Mouse (Mus musculus): Measurements from ENCODE around the gene B3galnt2. TPM values are rescaled to one million over a fixed set of nuclear protein-coding genes. Genes with fewer than 3 reads are reported as not detected.

Gene B3galnt2
- total and polyA plus RNA-seq, 2 experiments from 2014 or later = 8.6 to 31.1 TPM

DNA sequence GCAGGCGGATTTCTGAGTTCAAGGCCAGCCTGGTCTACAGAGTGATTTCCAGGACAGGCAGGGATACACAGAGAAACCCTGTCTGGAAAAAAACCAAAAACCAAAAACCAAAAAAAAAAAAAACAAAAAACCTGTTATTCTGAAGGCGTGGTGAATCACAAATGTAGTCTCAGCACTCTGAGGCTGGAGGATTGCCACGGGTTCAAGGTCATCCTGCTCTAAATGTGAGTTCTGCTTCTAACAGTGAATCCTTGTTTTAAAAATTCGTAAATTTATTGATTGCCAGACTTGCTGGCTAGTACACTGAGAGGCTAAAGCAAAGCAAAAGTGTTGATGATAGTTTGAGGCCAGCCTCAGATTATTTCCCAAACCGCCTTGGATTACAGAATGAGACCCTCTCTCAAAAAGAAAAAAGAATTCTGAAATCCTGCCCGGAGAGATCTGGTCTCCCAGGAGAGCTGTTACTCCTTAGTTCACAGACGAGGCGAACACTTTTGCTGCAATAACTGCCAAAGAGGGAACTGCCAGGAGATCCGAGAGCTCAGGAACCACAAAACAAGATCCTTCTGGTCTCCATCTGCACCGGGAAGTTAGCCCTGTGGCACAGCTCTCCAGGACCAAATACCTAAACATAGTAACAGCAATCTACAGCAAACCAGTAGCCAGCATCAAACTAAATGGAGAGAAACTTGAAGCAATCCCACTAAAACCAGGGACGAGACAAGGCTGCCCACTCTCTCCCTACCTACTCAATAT, 81.8 kb downstream of the B3galnt2 start:
- no peak overlapping the region for H3K4me2 ChIP-seq (ENCODE audit: low read depth, low read length)
- no peak overlapping the region for H3K9ac ChIP-seq (replicated peaks; ENCODE audit: low read depth, low read length)
- H3K27me3 ChIP-seq (ENCODE audit: control insufficient read depth, insufficient read depth, low read length) = no peaks in the 10 kb centered on the region
- H3K4me3 ChIP-seq (ENCODE audit: low read depth, low read length) = no peak overlapping the region
- WGBS = 86% methylated on average over 11 of the region's 11 CpGs
- peaks cover 18% of the 10 kb centered on the region for H3K4me1 ChIP-seq (ENCODE audit: control insufficient read depth, insufficient read depth)
- H3K27ac ChIP-seq (ENCODE audit: low read depth) = no peak overlapping the region
- TF ChIP-seq EP300 (IDR thresholded peaks at IDR 0.05; ENCODE audit: low read depth) (no peak), CTCF (IDR thresholded peaks at IDR 0.05; ENCODE audit: low read depth) (no peak)
- no peaks in the 10 kb centered on the region for H3K36me3 ChIP-seq (replicated peaks; ENCODE audit: control insufficient read depth, insufficient read depth, low read length)
- ATAC-seq (ENCODE audit: insufficient read depth, low read depth) = no peak
- H3K9me3 ChIP-seq (replicated peaks; ENCODE audit: control insufficient read depth, low read length) = no peaks in the 10 kb centered on the region
- DNase-seq (ENCODE audit: low spot score) = no peak

DNA sequence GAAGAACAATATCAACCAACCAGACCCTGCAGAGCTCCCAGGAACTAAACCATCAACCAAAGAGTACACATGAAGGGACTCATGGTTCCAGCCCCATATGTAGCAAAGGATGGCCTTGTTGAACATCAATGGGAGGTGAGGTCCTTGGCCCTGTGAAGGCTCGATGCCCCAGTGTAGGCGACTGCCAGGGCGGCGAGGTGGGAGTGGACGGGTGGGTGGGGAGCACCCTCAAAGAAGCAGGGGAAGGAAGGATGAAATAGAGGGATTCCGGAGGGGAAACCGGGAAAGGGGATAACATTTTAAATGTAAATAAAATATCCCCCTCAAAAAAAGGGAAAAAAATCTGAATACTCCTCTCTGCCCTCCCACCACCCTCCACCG, 84.6 kb downstream of the B3galnt2 start:
- peak overlapping the region; percentile 99 for H3K27ac ChIP-seq (ENCODE audit: low read depth)
- peak overlapping the region; percentile 75 for H3K4me2 ChIP-seq (ENCODE audit: low read depth, low read length)
- no peaks in the 10 kb centered on the region for H3K9me3 ChIP-seq (replicated peaks; ENCODE audit: control insufficient read depth, low read length)
- no peaks in the 10 kb centered on the region for H3K36me3 ChIP-seq (replicated peaks; ENCODE audit: control insufficient read depth, insufficient read depth, low read length)
- 1% methylated on average over 8 of the region's 8 CpGs for WGBS
- DNase-seq (ENCODE audit: low spot score) (no peak), ATAC-seq (ENCODE audit: insufficient read depth, low read depth) (no peak)
- peak overlapping the region; percentile 90 for H3K4me3 ChIP-seq (ENCODE audit: low read depth, low read length)
- peak overlapping the region; percentile 87 for H3K9ac ChIP-seq (replicated peaks; ENCODE audit: low read depth, low read length)
- no peaks in the 10 kb centered on the region for H3K27me3 ChIP-seq (ENCODE audit: control insufficient read depth, insufficient read depth, low read length)
- H3K4me1 ChIP-seq (ENCODE audit: control insufficient read depth, insufficient read depth) = peaks cover 17% of the 10 kb centered on the region
- no peak for TF ChIP-seq EP300 (IDR thresholded peaks at IDR 0.05; ENCODE audit: low read depth)
- no peak for TF ChIP-seq CTCF (IDR thresholded peaks at IDR 0.05; ENCODE audit: low read depth)

DNA sequence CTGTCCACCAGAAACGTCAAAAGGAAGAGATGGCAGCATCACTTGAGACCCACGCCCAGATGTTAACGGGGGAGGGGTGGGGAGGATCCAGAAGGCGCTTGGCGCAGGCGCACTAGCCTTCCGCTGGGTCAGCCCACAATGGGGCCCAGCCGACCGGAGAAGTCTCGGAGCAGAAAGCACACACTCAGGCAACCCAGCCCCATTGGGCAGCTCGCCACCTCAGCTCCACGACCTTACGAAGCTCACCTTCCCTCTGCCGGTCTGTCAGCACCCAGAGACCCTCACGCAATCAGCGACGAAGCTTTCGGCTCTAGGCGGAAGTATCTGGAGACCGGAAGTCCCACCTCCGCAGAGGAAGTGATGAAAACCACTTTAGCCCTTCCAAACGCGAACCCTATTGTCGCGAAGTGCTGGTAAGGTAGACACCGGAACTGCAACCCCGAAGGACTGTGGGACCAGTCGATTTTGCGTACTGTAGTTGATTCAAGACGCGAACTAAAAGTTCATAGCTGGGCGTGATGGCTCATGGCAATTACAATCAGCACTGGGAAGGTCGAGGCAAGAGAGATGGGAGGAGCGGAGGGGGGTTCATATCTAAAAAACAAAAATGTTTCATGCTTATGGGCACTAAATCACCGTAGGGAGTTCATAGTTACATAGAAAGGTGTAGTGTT, 85.2 kb downstream of the B3galnt2 start, which contains the start of gene Tbce:
Gene Tbce, minus strand, starts transcription at position 347 of the 674 bp plus-strand sequence.
- H3K27me3 ChIP-seq (ENCODE audit: control insufficient read depth, insufficient read depth, low read length) = no peaks in the 10 kb centered on the region
- peak within 1 kb of the TSS; percentile 75 for H3K4me2 ChIP-seq (ENCODE audit: low read depth, low read length)
- no peaks in the 10 kb centered on the region for H3K9me3 ChIP-seq (replicated peaks; ENCODE audit: control insufficient read depth, low read length)
- TF ChIP-seq EP300 (IDR thresholded peaks at IDR 0.05; ENCODE audit: low read depth) (peak; percentile 73; the same call in 1 of the 2 replicates), CTCF (IDR thresholded peaks at IDR 0.05; ENCODE audit: low read depth) (0 out of 2 replicates have a peak, but pooled peaks have one; percentile 1)
- peak; percentile 89 for DNase-seq (ENCODE audit: low spot score)
- H3K4me1 ChIP-seq (ENCODE audit: control insufficient read depth, insufficient read depth) = peaks cover 12% of the 10 kb centered on the region
- peak within 1 kb of the TSS; percentile 99 for H3K27ac ChIP-seq (ENCODE audit: low read depth)
- H3K9ac ChIP-seq (replicated peaks; ENCODE audit: low read depth, low read length) = peak within 1 kb of the TSS; percentile 87
- under 1% methylated on average over 35 of the region's 35 CpGs for WGBS
- ATAC-seq (ENCODE audit: insufficient read depth, low read depth) = peak; percentile 93
- peak within 1 kb of the TSS; percentile 90 for H3K4me3 ChIP-seq (ENCODE audit: low read depth, low read length)
- H3K36me3 ChIP-seq (replicated peaks; ENCODE audit: control insufficient read depth, insufficient read depth, low read length) = no peaks in the 10 kb centered on the region

DNA sequence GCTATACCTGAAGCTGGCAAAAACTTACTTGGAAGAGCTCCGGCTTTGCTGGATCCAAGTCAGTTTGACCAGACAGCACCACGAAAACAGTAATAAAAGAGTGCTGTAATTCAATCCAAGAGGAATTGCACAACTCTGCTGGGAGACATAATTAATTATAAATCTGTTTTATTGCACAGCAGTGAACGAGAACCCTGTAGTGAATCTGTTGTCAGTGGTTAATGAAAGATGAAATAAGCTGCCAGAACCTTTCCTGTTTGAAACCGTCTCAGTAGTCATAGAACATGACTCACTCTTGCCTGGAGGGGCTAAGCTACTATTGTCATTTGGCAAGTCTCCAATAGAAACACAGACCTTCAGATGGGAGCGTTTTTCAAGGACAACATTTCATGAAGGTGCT, 85.9 kb downstream of the B3galnt2 start:
- Histone ChIP-seq H3K4me2 (ENCODE audit: low read depth, low read length) (peak overlapping the region; percentile 75), H3K4me3 (ENCODE audit: low read depth, low read length) (peak overlapping the region; percentile 90), H3K4me1 (ENCODE audit: control insufficient read depth, insufficient read depth) (peaks cover 8% of the 10 kb centered on the region), H3K27ac (ENCODE audit: low read depth) (peak overlapping the region; percentile 99), H3K27me3 (ENCODE audit: control insufficient read depth, insufficient read depth, low read length) (no peaks in the 10 kb centered on the region), H3K9ac (replicated peaks; ENCODE audit: low read depth, low read length) (peak overlapping the region; percentile 87), H3K36me3 (replicated peaks; ENCODE audit: control insufficient read depth, insufficient read depth, low read length) (no peaks in the 10 kb centered on the region), H3K9me3 (replicated peaks; ENCODE audit: control insufficient read depth, low read length) (no peaks in the 10 kb centered on the region)
- WGBS = 30% methylated on average over 5 of the region's 5 CpGs
- no peak for TF ChIP-seq EP300 (IDR thresholded peaks at IDR 0.05; ENCODE audit: low read depth)
- no peak for TF ChIP-seq CTCF (IDR thresholded peaks at IDR 0.05; ENCODE audit: low read depth)
- no peak for ATAC-seq (ENCODE audit: insufficient read depth, low read depth)
- DNase-seq (ENCODE audit: low spot score) = peak; percentile 71

DNA sequence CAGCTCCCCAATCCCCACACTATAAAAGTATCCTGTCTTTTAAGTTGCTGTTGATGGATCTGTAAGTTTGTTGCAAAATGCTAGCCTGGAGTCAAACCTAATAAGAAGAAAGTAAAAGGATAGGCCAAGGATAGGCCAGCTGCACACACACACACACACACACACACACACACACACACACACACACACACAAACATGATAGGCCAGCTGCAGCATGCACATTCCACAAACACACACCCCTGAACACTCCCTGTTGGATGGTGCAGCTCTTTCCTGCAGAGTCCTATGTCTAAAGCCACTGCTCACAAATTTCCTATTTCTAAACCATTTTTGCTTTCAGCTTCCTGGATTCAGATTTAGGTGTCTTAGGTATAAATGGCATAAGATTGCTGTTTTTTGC, 89.6 kb downstream of the B3galnt2 start:
- H3K27me3 ChIP-seq (ENCODE audit: control insufficient read depth, insufficient read depth, low read length) = no peaks in the 10 kb centered on the region
- no peak overlapping the region for H3K27ac ChIP-seq (ENCODE audit: low read depth)
- H3K9me3 ChIP-seq (replicated peaks; ENCODE audit: control insufficient read depth, low read length) = no peaks in the 10 kb centered on the region
- H3K9ac ChIP-seq (replicated peaks; ENCODE audit: low read depth, low read length) = no peak overlapping the region
- peaks cover 7% of the 10 kb centered on the region; the same call in 1 of the 2 replicates for H3K36me3 ChIP-seq (replicated peaks; ENCODE audit: control insufficient read depth, insufficient read depth, low read length)
- ATAC-seq (ENCODE audit: insufficient read depth, low read depth) (no peak), DNase-seq (ENCODE audit: low spot score) (no peak)
- H3K4me2 ChIP-seq (ENCODE audit: low read depth, low read length) = no peak overlapping the region
- H3K4me3 ChIP-seq (ENCODE audit: low read depth, low read length) = no peak overlapping the region
- H3K4me1 ChIP-seq (ENCODE audit: control insufficient read depth, insufficient read depth) = peaks cover 1% of the 10 kb centered on the region
- TF ChIP-seq CTCF (IDR thresholded peaks at IDR 0.05; ENCODE audit: low read depth) (no peak), EP300 (IDR thresholded peaks at IDR 0.05; ENCODE audit: low read depth) (no peak)
